Mouse (Mus musculus) forebrain, embryonic 14.5 days (tissue): ENCODE measurements around the gene Cux1. TPM values are rescaled to one million over a fixed set of nuclear protein-coding genes. Genes with fewer than 3 reads are reported as not detected.

ENCODE experiments used
- ATAC-seq: fragments of 200-750 bp; cut with Nextera tagmentation; 2 replicates; pipeline ENCODE4 v1.8.0; 2017; ENCODE audit warnings: mild to moderate bottlenecking, moderate library complexity
- DNase-seq: peaks from one replicate; pipeline ENCODE4 v3.0.0-alpha.2; 2015; ENCODE audit warnings: low spot score
- H3K27ac ChIP-seq: fragments of 300-500 bp; sonication (generic); 2 replicates; pipeline ENCODE4 v1.5.1; 2014; ENCODE audit warnings: low read depth, mild to moderate bottlenecking, control low read depth, low read length, moderate library complexity
- H3K27me3 ChIP-seq: fragments of 300-500 bp; sonication (generic); replicated peaks from 2 replicates; pipeline ENCODE4 v1.6.1; 2014; ENCODE audit warnings: low read length, control low read depth, mixed read lengths; ENCODE audit not compliant: control insufficient read depth, insufficient read depth
- H3K36me3 ChIP-seq: fragments of 300-500 bp; sonication (generic); 2 replicates; pipeline ENCODE4 v1.6.1; 2014; ENCODE audit warnings: low read length, control low read depth; ENCODE audit not compliant: control insufficient read depth, insufficient read depth
- H3K4me1 ChIP-seq: fragments of 300-500 bp; sonication (generic); 2 replicates; pipeline ENCODE4 v1.6.1; 2014; ENCODE audit warnings: antibody characterized with exemption, low read length, control low read depth; ENCODE audit not compliant: control insufficient read depth, insufficient read depth
- H3K4me2 ChIP-seq: fragments of 300-500 bp; sonication (generic); 2 replicates; pipeline ENCODE4 v1.6.1; 2014; ENCODE audit warnings: mild to moderate bottlenecking, control low read depth, low read length
- H3K4me3 ChIP-seq: fragments of 300-500 bp; sonication (generic); 2 replicates; pipeline ENCODE4 v1.5.1; 2014; ENCODE audit warnings: low read depth, low read length, control low read depth
- H3K9ac ChIP-seq: fragments of 300-500 bp; sonication (generic); 2 replicates; pipeline ENCODE4 v1.6.1; 2014; ENCODE audit warnings: mild to moderate bottlenecking, low read length, control low read depth, moderate library complexity
- H3K9me3 ChIP-seq: fragments of 300-500 bp; sonication (generic); replicated peaks from 2 replicates; pipeline ENCODE4 v1.6.1; 2016; ENCODE audit warnings: low read length, control low read depth, mixed read lengths; ENCODE audit not compliant: control insufficient read depth
- WGBS: fragments of 180-500 bp; shearing (Covaris S2); extraction: QIAGEN DNeasy Blood & Tissue Kit; methylation state at CpG from one replicate; pipeline ENCODE4 v1.1.7; 2014; 5-methylcytosine and 5-hydroxymethylcytosine counted together
- polyA plus RNA-seq: library from polyadenylated mRNA; unstranded; fragments of >200 nt; fragmentation: Nextera tagmentation; extraction: Ambion mirVana; gene quantifications from 2 replicates; pipeline ENCODE4 v1.2.1, GENCODE M21; 2014

The Cux1 gene
- polyA plus RNA-seq, 1 experiment from 2014 or later, result 89.6 TPM

DNA sequence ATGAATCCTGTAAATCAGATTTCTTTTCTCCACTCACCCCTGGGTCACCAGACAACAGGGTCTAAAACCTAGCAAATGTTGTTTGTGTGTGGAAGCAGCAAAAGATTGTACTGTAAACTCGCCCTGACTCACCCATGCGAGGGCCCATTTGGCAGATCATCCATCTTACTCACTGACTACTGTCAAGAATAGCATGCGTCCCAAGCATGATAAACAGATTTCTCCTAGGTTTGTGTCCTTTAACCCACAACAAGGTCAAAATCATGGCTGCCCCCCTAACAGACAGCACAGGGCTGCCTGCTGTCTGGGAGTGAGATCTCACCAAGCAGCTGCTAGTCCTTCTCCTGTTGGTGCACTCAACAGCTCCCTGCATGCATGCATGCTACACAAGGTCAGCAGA is 277.5 kb downstream of the Cux1 start:
- Histone ChIP-seq H3K27me3 (no peaks in the 10 kb centered on the region), H3K4me2 (no peak overlapping the region), H3K4me3 (no peak overlapping the region), H3K36me3 (peaks cover 35% of the 10 kb centered on the region), H3K4me1 (0 out of 2 replicates have a peak, but pooled peaks cover 3% of the 10 kb centered on the region), H3K9me3 (no peaks in the 10 kb centered on the region), H3K9ac (no peak overlapping the region), H3K27ac (no peak overlapping the region)
- ATAC-seq (no peak), DNase-seq (no peak)
- 96% methylated on average over 3 of the region's 3 CpGs for WGBS

DNA sequence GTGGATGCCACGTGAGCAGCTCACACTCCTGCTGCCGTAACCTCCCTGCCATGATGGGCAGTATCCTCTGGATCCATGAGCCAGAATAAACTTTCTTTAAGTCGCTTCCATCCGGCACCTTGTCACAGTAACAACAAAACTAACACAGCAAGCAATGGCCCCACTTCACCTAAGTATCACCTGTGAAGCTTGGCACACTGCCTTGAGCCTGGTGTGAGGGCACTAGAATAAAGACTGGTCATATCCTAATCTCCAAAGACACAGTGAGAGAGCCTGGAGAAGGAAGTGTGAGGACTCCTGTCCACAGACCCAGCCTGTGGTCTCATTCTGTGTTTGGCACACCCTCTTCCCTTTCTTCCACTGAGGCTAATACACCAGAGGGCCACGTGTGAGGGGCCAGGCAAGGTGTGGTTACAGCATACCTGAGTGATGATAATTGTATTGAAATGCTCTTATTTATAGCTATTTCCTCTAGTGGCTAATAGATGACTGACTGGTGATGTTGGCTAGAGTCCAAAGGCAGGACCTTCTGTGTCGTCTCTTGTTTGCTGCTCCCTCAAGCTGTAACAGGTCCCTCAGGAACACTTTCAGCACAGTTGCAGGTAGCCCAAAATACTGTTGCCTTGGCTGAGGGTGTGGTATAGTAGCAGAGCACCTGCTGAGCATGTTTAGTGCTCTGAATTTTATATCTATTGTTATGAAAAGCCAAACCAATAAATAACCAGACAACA is 278.8 kb downstream of the Cux1 start:
- H3K4me1 ChIP-seq, result 0 out of 2 replicates have a peak, but pooled peaks cover 3% of the 10 kb centered on the region
- WGBS, result 86% methylated on average over 6 of the region's 6 CpGs
- no peak overlapping the region for H3K27ac ChIP-seq
- no peaks in the 10 kb centered on the region for H3K27me3 ChIP-seq
- H3K9me3 ChIP-seq, result no peaks in the 10 kb centered on the region
- no peak overlapping the region for H3K4me2 ChIP-seq
- no peak for DNase-seq
- H3K4me3 ChIP-seq, result no peak overlapping the region
- H3K36me3 ChIP-seq, result peaks cover 46% of the 10 kb centered on the region
- H3K9ac ChIP-seq, result no peak overlapping the region
- ATAC-seq, result no peak

DNA sequence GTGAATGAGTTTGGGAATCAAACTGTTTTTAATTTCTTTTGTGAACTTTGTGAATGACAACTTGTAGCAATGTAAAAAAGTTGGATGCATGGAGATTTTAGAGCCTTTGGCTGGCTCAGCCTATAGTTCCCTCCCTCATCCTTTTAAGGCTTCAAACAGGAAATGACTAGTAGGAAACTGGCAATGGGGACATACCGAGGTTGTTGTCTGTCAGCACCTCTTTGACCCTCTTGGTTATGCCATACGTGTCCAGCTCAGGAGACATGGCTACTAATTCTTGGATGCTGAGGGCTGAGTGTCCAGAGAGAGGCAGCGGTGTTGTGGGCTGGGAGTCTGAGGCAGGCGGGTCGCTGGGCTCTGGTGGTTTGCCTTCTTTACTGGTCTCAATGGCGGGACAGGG is 280.7 kb downstream of the Cux1 start:
- Histone ChIP-seq H3K36me3 (peaks cover 59% of the 10 kb centered on the region), H3K4me3 (no peak overlapping the region), H3K4me1 (no peaks in the 10 kb centered on the region), H3K9me3 (no peaks in the 10 kb centered on the region), H3K27me3 (no peaks in the 10 kb centered on the region), H3K27ac (no peak overlapping the region), H3K4me2 (no peak overlapping the region), H3K9ac (no peak overlapping the region)
- DNase-seq (no peak), ATAC-seq (no peak)
- WGBS, result 89% methylated on average over 6 of the region's 6 CpGs

DNA sequence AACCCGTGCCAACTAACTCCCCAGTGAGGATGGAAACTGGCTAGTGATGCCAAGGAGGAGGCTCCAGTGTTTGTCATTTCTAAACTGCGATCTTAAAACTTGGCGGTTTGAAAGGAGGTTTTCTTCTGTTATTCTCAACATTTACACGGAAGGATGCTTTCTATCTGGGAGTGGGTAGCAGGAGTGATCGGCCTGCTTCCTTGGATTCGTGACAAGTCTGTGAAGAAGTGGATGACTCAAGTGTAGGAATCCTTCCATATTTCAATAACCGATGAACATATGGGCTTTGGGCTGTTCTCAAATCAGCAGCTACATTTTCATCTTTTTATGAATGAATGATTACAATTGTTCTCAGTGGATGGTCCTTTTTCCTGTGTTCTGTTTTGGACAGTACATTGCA is 282.2 kb downstream of the Cux1 start:
- Histone ChIP-seq H3K4me2 (no peak overlapping the region), H3K27me3 (no peaks in the 10 kb centered on the region), H3K36me3 (peaks cover 65% of the 10 kb centered on the region), H3K4me3 (no peak overlapping the region), H3K4me1 (no peaks in the 10 kb centered on the region), H3K27ac (no peak overlapping the region), H3K9me3 (no peaks in the 10 kb centered on the region), H3K9ac (no peak overlapping the region)
- 87% methylated on average over 7 of the region's 7 CpGs for WGBS
- ATAC-seq (no peak), DNase-seq (no peak)

DNA sequence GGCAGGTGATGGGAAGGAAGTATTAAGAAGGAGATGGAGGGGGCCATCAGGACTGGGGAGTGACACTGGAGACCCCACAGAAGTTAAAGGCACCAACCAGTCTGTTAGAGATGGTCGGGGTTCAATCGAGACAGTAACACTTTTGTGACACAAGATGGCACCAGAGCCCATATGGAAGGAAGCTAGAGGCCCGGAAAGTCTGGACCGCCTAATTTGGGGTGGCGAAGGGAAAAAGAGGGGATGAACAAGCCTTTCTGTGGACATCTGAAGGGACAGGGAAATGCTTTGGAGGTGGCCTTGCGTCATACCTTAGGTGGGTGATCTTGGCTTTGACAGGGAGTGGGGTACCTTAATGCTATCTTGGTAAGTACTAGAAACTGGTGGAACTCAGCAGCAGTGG is 285.9 kb downstream of the Cux1 start:
- H3K4me1 ChIP-seq, result no peaks in the 10 kb centered on the region
- H3K9me3 ChIP-seq, result no peaks in the 10 kb centered on the region
- peaks cover 88% of the 10 kb centered on the region for H3K36me3 ChIP-seq
- 63% methylated on average over 6 of the region's 6 CpGs for WGBS
- H3K4me2 ChIP-seq, result no peak overlapping the region
- no peak overlapping the region for H3K4me3 ChIP-seq
- no peak overlapping the region for H3K9ac ChIP-seq
- H3K27me3 ChIP-seq, result no peaks in the 10 kb centered on the region
- no peak overlapping the region for H3K27ac ChIP-seq
- peak; percentile 64 for DNase-seq
- ATAC-seq, result no peak

DNA sequence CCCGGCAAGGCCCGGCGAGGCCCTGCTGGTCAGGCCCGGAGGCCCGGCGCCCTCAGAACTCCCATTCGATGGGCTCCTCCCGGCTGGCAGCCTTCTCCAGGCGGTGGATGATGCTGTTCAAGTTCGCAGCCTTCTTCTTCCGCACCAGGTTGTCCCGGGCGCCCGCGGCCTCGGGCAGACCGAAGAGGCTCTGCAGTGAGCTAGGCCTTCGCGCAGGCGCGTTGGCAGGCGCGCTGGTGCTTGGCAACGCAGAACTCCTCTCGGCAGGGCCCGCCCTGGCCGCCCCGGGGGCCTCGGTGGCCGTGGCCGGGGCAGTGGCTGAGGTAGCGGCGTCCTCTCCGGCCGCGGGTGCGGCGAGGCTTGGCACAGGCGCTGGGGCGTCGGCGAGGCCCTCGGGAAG is 292.6 kb downstream of the Cux1 start:
- H3K27ac ChIP-seq, result no peak overlapping the region
- no peaks in the 10 kb centered on the region for H3K9me3 ChIP-seq
- peaks cover 70% of the 10 kb centered on the region for H3K36me3 ChIP-seq
- no peak overlapping the region for H3K9ac ChIP-seq
- H3K27me3 ChIP-seq, result no peaks in the 10 kb centered on the region
- WGBS, result 90% methylated on average over 40 of the region's 43 CpGs
- ATAC-seq (no peak), DNase-seq (no peak)
- no peak overlapping the region for H3K4me2 ChIP-seq
- no peaks in the 10 kb centered on the region for H3K4me1 ChIP-seq
- H3K4me3 ChIP-seq, result no peak overlapping the region

DNA sequence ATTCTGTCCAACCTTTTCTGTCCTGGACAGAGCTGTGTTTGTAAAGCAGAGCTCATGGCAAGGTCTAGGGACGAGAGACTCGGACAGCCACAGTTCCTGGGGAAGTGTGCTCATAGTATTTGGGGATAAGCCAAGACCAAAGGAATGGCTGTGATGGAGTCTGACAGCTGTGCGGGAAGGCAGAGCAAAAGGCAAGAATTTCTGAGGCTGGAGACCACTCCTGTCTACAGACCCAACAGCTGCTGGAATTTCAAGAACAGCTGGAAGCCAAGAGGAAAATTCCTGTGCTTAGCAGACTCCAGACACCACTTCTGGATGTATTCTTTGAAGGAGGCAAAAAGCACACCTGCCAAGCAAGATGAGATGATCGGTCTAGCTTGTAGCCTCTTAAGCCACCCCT is 297.4 kb downstream of the Cux1 start:
- Histone ChIP-seq H3K4me2 (no peak overlapping the region), H3K9me3 (no peaks in the 10 kb centered on the region), H3K4me3 (no peak overlapping the region), H3K4me1 (no peaks in the 10 kb centered on the region), H3K27me3 (no peaks in the 10 kb centered on the region), H3K36me3 (peaks cover 23% of the 10 kb centered on the region), H3K9ac (no peak overlapping the region), H3K27ac (no peak overlapping the region)
- ATAC-seq (no peak), DNase-seq (no peak)
- 80% methylated on average over 4 of the region's 4 CpGs for WGBS

DNA sequence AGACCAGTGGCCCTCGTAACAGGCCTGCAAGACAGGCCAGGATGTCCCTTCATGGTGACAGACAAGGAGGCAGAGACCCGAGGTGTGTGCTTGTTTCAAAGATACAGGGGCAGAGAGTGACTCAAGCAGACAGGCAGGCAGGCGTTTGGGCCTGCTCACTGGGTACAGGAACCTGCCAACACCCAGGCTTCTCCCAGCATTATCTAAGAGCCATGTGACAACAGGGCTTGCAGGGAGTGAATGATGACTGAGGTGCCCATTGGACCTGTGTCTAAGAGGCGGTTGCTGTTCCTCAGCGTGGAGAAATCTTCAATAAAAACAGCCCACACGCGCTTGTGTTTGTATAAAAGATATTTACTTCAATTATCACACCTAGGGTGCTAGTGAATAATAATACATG is 301.2 kb downstream of the Cux1 start:
- no peak overlapping the region for H3K9ac ChIP-seq
- WGBS, result 79% methylated on average over 7 of the region's 7 CpGs
- H3K36me3 ChIP-seq, result no peaks in the 10 kb centered on the region; the same call in 1 of the 2 replicates
- H3K4me1 ChIP-seq, result no peaks in the 10 kb centered on the region
- no peak overlapping the region for H3K4me2 ChIP-seq
- no peak overlapping the region for H3K27ac ChIP-seq
- no peak for ATAC-seq
- no peaks in the 10 kb centered on the region for H3K9me3 ChIP-seq
- H3K27me3 ChIP-seq, result no peaks in the 10 kb centered on the region
- no peak overlapping the region for H3K4me3 ChIP-seq
- no peak for DNase-seq

DNA sequence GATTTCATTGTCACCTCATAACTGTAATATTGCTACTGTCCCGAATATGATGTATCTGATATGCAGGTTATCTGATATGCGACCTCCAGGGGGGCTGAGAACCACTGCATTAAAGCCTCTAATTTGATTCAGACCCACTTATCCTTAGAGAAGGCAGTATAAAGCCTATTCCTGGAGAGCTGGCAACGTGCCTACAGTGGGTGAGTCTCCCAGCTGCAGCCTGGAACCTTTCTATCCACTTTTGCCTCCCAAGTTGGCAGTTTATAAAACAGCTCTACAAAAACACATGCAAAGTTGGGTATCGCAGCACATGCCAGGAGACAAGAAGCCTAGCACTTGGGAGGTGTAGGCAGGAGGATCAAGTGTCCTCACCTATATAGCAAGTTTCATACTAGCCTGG is 303.9 kb downstream of the Cux1 start:
- no peaks in the 10 kb centered on the region for H3K27me3 ChIP-seq
- 81% methylated on average over 4 of the region's 4 CpGs for WGBS
- ATAC-seq (no peak), DNase-seq (peak; percentile 27)
- H3K4me2 ChIP-seq, result no peak overlapping the region
- H3K9ac ChIP-seq, result no peak overlapping the region
- H3K27ac ChIP-seq, result no peak overlapping the region
- H3K4me1 ChIP-seq, result no peaks in the 10 kb centered on the region
- H3K9me3 ChIP-seq, result no peaks in the 10 kb centered on the region
- no peaks in the 10 kb centered on the region for H3K36me3 ChIP-seq
- H3K4me3 ChIP-seq, result no peak overlapping the region
